Comparison of ENCODE assay signal across 15 mouse cellular contexts in the genomic region with DNA sequence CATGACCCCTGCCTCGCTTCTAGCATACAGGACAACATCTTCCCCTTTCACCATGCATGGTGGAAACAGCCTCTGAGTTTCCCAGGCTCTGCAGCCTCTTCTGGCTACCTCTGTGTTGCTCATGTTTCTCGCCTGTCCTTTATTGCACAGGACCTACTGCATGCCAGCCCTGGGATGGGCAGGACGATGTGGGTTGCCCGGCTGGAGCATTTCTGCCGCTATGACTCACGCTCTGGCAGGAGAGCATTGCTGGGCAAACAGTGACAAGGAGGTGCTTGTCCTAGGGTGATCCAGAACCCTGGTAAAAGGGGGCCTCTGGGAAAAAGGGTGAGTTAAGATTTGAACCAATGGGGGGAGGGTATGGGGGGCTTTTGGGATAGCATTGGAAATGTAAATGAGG. TPM values are rescaled to one million over a fixed set of nuclear protein-coding genes. Genes with fewer than 3 reads are reported as not detected.
A peak's percentile ranks its signal among the peaks of the same experiment; 100 is the strongest.
DNase-seq lines count a peak whose midpoint lies in the region; ATAC-seq lines count a peak whose summit lies in the region.
"Had no signal": no experiment of that assay in that cellular context is flagged by ENCODE, and none has a peak within 500 bp of the region (broad histone marks: within the 10 kb centered on the region; RNA-seq: fewer than 3 reads in every experiment).

No protein-coding gene starts in this region.

- 0 out of 2 replicates have a peak, but pooled peaks have one; percentile 37 for ATAC-seq in megakaryocyte-erythroid progenitor cell, adult 5-6 weeks (replicated peaks; ENCODE audit: low FRiP score, low TSS enrichment, poor library complexity, severe bottlenecking)
- ATAC-seq: forebrain, embryonic 13.5 days; hindbrain, postnatal 0 days; midbrain, embryonic 16.5 days had no signal

- DNase-seq in adrenal gland, postnatal 25 days: peak; percentile 52
- DNase-seq in adrenal gland, adult 8-10 months: no peak
- peak; percentile 55 for DNase-seq in NIH3T3 (ENCODE audit: low read depth)
- DNase-seq in lung, adult 18-20 months: peak; percentile 74 to 86
- DNase-seq in embryo, embryonic 10.5 days (ENCODE audit: low spot score): no peak
- no peak for DNase-seq in thymus, adult 18-20 months
- DNase-seq in testis, postnatal 14 days (ENCODE audit: low spot score): no peak
- DNase-seq: cerebellum, adult 8-10 months; kidney, adult 2 months; thymus, postnatal 14 days had no signal

RNA-seq across cellular contexts. Expression of a gene that starts 15.2 kb away (rescaled TPM):
- total RNA-seq in adrenal gland, postnatal 25 days (2021): 190 and 232 TPM in 2 replicates
- 100 to 1,000 TPM; 203 to 250 (median 221) TPM for total RNA-seq in adrenal gland, adult 8-10 months (2022)
- total RNA-seq in megakaryocyte-erythroid progenitor cell, adult 5-6 weeks (2014; fragmentation: Nextera tagmentation): 266 and 395 TPM in 2 replicates
- total RNA-seq in megakaryocyte-erythroid progenitor cell, adult 5-6 weeks (2017): 471 and 531 TPM in 2 replicates

RNA-seq across cellular contexts. Expression of a gene that starts 38.4 kb away (rescaled TPM):
- 55.0 and 68.0 TPM in 2 replicates for total RNA-seq in adrenal gland, postnatal 25 days (2021)
- total RNA-seq in adrenal gland, adult 8-10 months (2022): 10 to 100 TPM; 55.4 to 81.7 (median 66.8) TPM
- total RNA-seq in megakaryocyte-erythroid progenitor cell, adult 5-6 weeks (2014; fragmentation: Nextera tagmentation): 6.4 and 8.0 TPM in 2 replicates
- 13.2 and 14.5 TPM in 2 replicates for total RNA-seq in megakaryocyte-erythroid progenitor cell, adult 5-6 weeks (2017)

RNA-seq across cellular contexts. Expression of a gene that starts 44.4 kb away (rescaled TPM):
- 88.0 and 93.9 TPM in 2 replicates for total RNA-seq in adrenal gland, postnatal 25 days (2021)
- 100 to 1,000 TPM in 1 of 4 experiments, 10 to 100 TPM in 3; 94.1 to 101 (median 96.2) TPM for total RNA-seq in adrenal gland, adult 8-10 months (2022)
- 40.1 and 43.2 TPM in 2 replicates for total RNA-seq in megakaryocyte-erythroid progenitor cell, adult 5-6 weeks (2014; fragmentation: Nextera tagmentation)
- total RNA-seq in megakaryocyte-erythroid progenitor cell, adult 5-6 weeks (2017): 55.9 and 81.1 TPM in 2 replicates

RNA-seq across cellular contexts. Expression of a gene that starts 54.5 kb away (rescaled TPM):
- 2.8 and 3.2 TPM in 2 replicates for total RNA-seq in adrenal gland, postnatal 25 days (2021)
- 1 to 10 TPM; 2.7 to 5.0 (median 4.3) TPM for total RNA-seq in adrenal gland, adult 8-10 months (2022)
- total RNA-seq in megakaryocyte-erythroid progenitor cell, adult 5-6 weeks (2014; fragmentation: Nextera tagmentation): 0.72 TPM in 1 of 2 replicates, not detected in the other
- total RNA-seq in megakaryocyte-erythroid progenitor cell, adult 5-6 weeks (2017): 1.1 TPM in 1 of 2 replicates, not detected in the other
- total RNA-seq: megakaryocyte, adult 5-6 weeks had no signal

Comparison
In these comparisons a context has a peak if more than half of its experiments do, and no peak if none do; other contexts are left out.
1. DNase-seq: peak in adrenal gland, postnatal 25 days (single experiment), NIH3T3 (single experiment) and lung, adult 18-20 months (2 of 2); none in adrenal gland, adult 8-10 months (single experiment), embryo, embryonic 10.5 days (single experiment), thymus, adult 18-20 months (0 of 2) and testis, postnatal 14 days (single experiment).